Mouse (Mus musculus) olfactory bulb, adult 2 months (tissue): ENCODE measurements around the gene Gm12845.

Source experiments
- CTCF ChIP-seq: fragments of 200-500 bp; IDR thresholded peaks from 2 replicates; pipeline ENCODE4 v1.5.1; 2012; ENCODE audit warnings: low read depth, mild to moderate bottlenecking, low read length, moderate library complexity; ENCODE audit not compliant: insufficient read depth
- POLR2A ChIP-seq: fragments of 200-500 bp; IDR thresholded peaks from 2 replicates; pipeline ENCODE4 v1.6.1; 2012; ENCODE audit warnings: mild to moderate bottlenecking, low read depth, low read length, moderate library complexity; ENCODE audit not compliant: insufficient read depth

DNA sequence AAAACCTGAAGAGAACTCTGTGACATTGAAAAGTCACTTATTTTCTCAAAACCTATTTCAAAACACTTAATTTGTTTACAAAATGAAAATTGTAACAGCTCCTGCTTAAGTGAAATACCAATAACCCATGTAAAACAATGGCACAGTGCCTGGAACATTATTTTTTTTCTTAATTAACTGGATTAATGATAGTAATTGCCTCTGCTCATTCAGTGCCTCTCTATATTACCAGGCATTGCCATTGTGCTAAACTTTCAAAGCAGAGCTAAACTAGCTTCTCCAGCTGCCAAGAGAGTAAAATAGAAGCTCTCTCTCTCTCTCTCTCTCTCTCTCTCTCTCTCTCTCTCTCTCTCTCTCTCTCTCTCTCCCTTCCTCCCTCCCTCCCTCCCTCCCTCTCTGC, 41.7 kb upstream of the Gm12845 start:
- TF ChIP-seq CTCF (no peak), POLR2A (no peak)
